Mouse (Mus musculus) forebrain, embryonic 16.5 days (tissue): Measurements from ENCODE around the gene Fundc2. TPM values are rescaled to one million over a fixed set of nuclear protein-coding genes. Genes with fewer than 3 reads are reported as not detected.
A peak's percentile ranks its signal among the peaks of the same experiment; 100 is the strongest.

Experiments used
- ATAC-seq: fragments of 200-750 bp; cut with Nextera tagmentation; 2 replicates; pipeline ENCODE4 v1.8.0; 2017; ENCODE audit warnings: mild to moderate bottlenecking, moderate library complexity
- H3K27ac ChIP-seq: fragments of 300-500 bp; sonication (generic); 2 replicates; pipeline ENCODE4 v1.5.1; 2014; ENCODE audit warnings: low read length, control low read depth
- H3K27me3 ChIP-seq: fragments of 300-500 bp; sonication (generic); replicated peaks from 2 replicates; pipeline ENCODE4 v1.6.1; 2014; ENCODE audit warnings: low read length; ENCODE audit not compliant: control insufficient read depth, insufficient read depth
- H3K36me3 ChIP-seq: fragments of 300-500 bp; sonication (generic); 2 replicates; pipeline ENCODE4 v1.6.1; 2014; ENCODE audit not compliant: control insufficient read depth, insufficient read depth
- H3K4me1 ChIP-seq: fragments of 300-500 bp; sonication (generic); replicated peaks from 2 replicates; pipeline ENCODE4 v1.6.1; 2014; ENCODE audit warnings: low read length; ENCODE audit not compliant: control insufficient read depth, insufficient read depth
- H3K4me2 ChIP-seq: fragments of 300-500 bp; sonication (generic); 2 replicates; pipeline ENCODE4 v1.6.1; 2014; ENCODE audit warnings: mild to moderate bottlenecking, low read length, control low read depth
- H3K4me3 ChIP-seq: fragments of 300-500 bp; sonication (generic); replicated peaks from 2 replicates; pipeline ENCODE4 v1.5.1; 2014; ENCODE audit warnings: mild to moderate bottlenecking, low read length, control low read depth
- H3K9ac ChIP-seq: fragments of 300-500 bp; sonication (generic); replicated peaks from 2 replicates; pipeline ENCODE4 v1.6.1; 2014; ENCODE audit warnings: low read depth, low read length, control low read depth
- H3K9me3 ChIP-seq: fragments of 300-500 bp; sonication (generic); 2 replicates; pipeline ENCODE4 v1.6.1; 2016; ENCODE audit warnings: low read length; ENCODE audit not compliant: control insufficient read depth
- WGBS: fragments of 180-500 bp; shearing (Covaris S2); extraction: QIAGEN DNeasy Blood & Tissue Kit; methylation state at CpG from one replicate; pipeline ENCODE4 v1.1.7; 2014; 5-methylcytosine and 5-hydroxymethylcytosine counted together
- polyA plus RNA-seq: library from polyadenylated mRNA; unstranded; fragments of >200 nt; fragmentation: Nextera tagmentation; extraction: Ambion mirVana; gene quantifications from 2 replicates; pipeline ENCODE4 v1.2.1, GENCODE M21; 2015

Fundc2 gene
- polyA plus RNA-seq: 26.9 and 32.5 TPM in 2 replicates

GRCm38 (mm10) chrX:75382195-75382771 is at the start of gene Fundc2, which contains the start of gene F8:
TSS of gene Fundc2 (plus strand) at chrX:75382399.
TSS of gene F8 (minus strand) at chrX:75382615.
- no peaks in the 10 kb centered on the region for H3K4me1 ChIP-seq
- peak within 1 kb of the TSS; percentile 54 for H3K4me2 ChIP-seq
- peak within 1 kb of the TSS; percentile 61 for H3K4me3 ChIP-seq
- no peaks in the 10 kb centered on the region for H3K27me3 ChIP-seq
- H3K36me3 ChIP-seq: no peaks in the 10 kb centered on the region
- peak within 1 kb of the TSS; percentile 68 for H3K9ac ChIP-seq
- no peaks in the 10 kb centered on the region for H3K9me3 ChIP-seq
- peak; percentile 97 for ATAC-seq
- WGBS: 16% methylated on average over 23 of the region's 25 CpGs
- peak within 1 kb of the TSS; percentile 37; the same call in 1 of the 2 replicates for H3K27ac ChIP-seq

- Histone ChIP-seq H3K4me2 (no peak overlapping the region), H3K4me3 (no peak overlapping the region), H3K9ac (no peak overlapping the region), H3K36me3 (no peaks in the 10 kb centered on the region), H3K4me1 (no peaks in the 10 kb centered on the region), H3K9me3 (no peaks in the 10 kb centered on the region), H3K27me3 (no peaks in the 10 kb centered on the region), H3K27ac (no peak overlapping the region)
- no peak for ATAC-seq
Measured at GRCm38 (mm10) chrX:75370197-75370596, 12.0 kb upstream of the Fundc2 start.

GRCm38 (mm10) chrX:75372666-75373425 is 9.4 kb upstream of the Fundc2 start:
- ATAC-seq: no peak
- 86% methylated on average over 2 of the region's 2 CpGs for WGBS
- Histone ChIP-seq H3K27me3 (no peaks in the 10 kb centered on the region), H3K4me2 (no peak overlapping the region), H3K9me3 (no peaks in the 10 kb centered on the region), H3K4me3 (no peak overlapping the region), H3K9ac (no peak overlapping the region), H3K4me1 (no peaks in the 10 kb centered on the region), H3K27ac (no peak overlapping the region), H3K36me3 (no peaks in the 10 kb centered on the region)

- no peak overlapping the region for H3K4me2 ChIP-seq
- no peaks in the 10 kb centered on the region for H3K4me1 ChIP-seq
- no peaks in the 10 kb centered on the region for H3K27me3 ChIP-seq
- H3K9ac ChIP-seq: no peak overlapping the region
- H3K4me3 ChIP-seq: no peak overlapping the region
- no peak overlapping the region for H3K27ac ChIP-seq
- ATAC-seq: no peak
- H3K36me3 ChIP-seq: no peaks in the 10 kb centered on the region
- no peaks in the 10 kb centered on the region for H3K9me3 ChIP-seq
Measured at GRCm38 (mm10) chrX:75376815-75377214, 5.4 kb upstream of the Fundc2 start.

- WGBS: 82% methylated on average over 1 of the region's 1 CpGs
- Histone ChIP-seq H3K4me2 (no peak overlapping the region), H3K36me3 (no peaks in the 10 kb centered on the region), H3K27ac (no peak overlapping the region), H3K9me3 (no peaks in the 10 kb centered on the region), H3K4me1 (no peaks in the 10 kb centered on the region), H3K4me3 (no peak overlapping the region), H3K9ac (no peak overlapping the region), H3K27me3 (no peaks in the 10 kb centered on the region)
- ATAC-seq: no peak
Measured at GRCm38 (mm10) chrX:75381176-75381575, 1.0 kb upstream of the Fundc2 start.

- no peaks in the 10 kb centered on the region for H3K36me3 ChIP-seq
- no peaks in the 10 kb centered on the region for H3K27me3 ChIP-seq
- peak overlapping the region; percentile 68; the same call in 1 of the 2 replicates for H3K9ac ChIP-seq
- H3K4me2 ChIP-seq: peak overlapping the region; percentile 54
- no peak overlapping the region for H3K27ac ChIP-seq
- 73% methylated on average over 5 of the region's 5 CpGs for WGBS
- H3K4me3 ChIP-seq: peak overlapping the region; percentile 61
- ATAC-seq: peak; percentile 37
- no peaks in the 10 kb centered on the region for H3K9me3 ChIP-seq
- H3K4me1 ChIP-seq: no peaks in the 10 kb centered on the region
Measured at GRCm38 (mm10) chrX:75381699-75382098, 500 bp upstream of the Fundc2 start.

- no peak overlapping the region for H3K27ac ChIP-seq
- 68% methylated on average over 1 of the region's 1 CpGs for WGBS
- no peak overlapping the region for H3K4me2 ChIP-seq
- no peaks in the 10 kb centered on the region; the same call in 1 of the 2 replicates for H3K36me3 ChIP-seq
- H3K4me1 ChIP-seq: no peaks in the 10 kb centered on the region
- no peak overlapping the region for H3K4me3 ChIP-seq
- H3K9me3 ChIP-seq: no peaks in the 10 kb centered on the region; the same call in 1 of the 2 replicates
- H3K9ac ChIP-seq: no peak overlapping the region
- H3K27me3 ChIP-seq: no peaks in the 10 kb centered on the region
- ATAC-seq: no peak
Measured at GRCm38 (mm10) chrX:75399471-75399870, 17.3 kb downstream of the Fundc2 start.

- Histone ChIP-seq H3K9me3 (no peaks in the 10 kb centered on the region; the same call in 1 of the 2 replicates), H3K4me1 (no peaks in the 10 kb centered on the region), H3K27me3 (no peaks in the 10 kb centered on the region), H3K27ac (no peak overlapping the region), H3K9ac (no peak overlapping the region), H3K4me3 (no peak overlapping the region), H3K36me3 (no peaks in the 10 kb centered on the region), H3K4me2 (no peak overlapping the region)
- ATAC-seq: no peak
- 82% methylated on average over 2 of the region's 2 CpGs for WGBS
Measured at GRCm38 (mm10) chrX:75402668-75403067, 20.5 kb downstream of the Fundc2 start.

- no peak for ATAC-seq
- no peak overlapping the region for H3K27ac ChIP-seq
Measured at GRCm38 (mm10) chrX:75403350-75403749, 21.2 kb downstream of the Fundc2 start.

More at GRCm38 (mm10) chrX:75403350-75403749, 21.2 kb downstream of the Fundc2 start:
- Histone ChIP-seq H3K9me3 (no peaks in the 10 kb centered on the region; the same call in 1 of the 2 replicates), H3K4me1 (no peaks in the 10 kb centered on the region), H3K9ac (no peak overlapping the region), H3K4me2 (no peak overlapping the region), H3K36me3 (no peaks in the 10 kb centered on the region), H3K4me3 (no peak overlapping the region), H3K27me3 (no peaks in the 10 kb centered on the region)
